Mouse (Mus musculus): ENCODE results near the gene Padi1. TPM values are rescaled to one million over a fixed set of nuclear protein-coding genes. Genes with fewer than 3 reads are reported as not detected.
A peak's percentile ranks its signal among the peaks of the same experiment; 100 is the strongest.

The Padi1 gene
- not detected for total RNA-seq (2021)

DNA sequence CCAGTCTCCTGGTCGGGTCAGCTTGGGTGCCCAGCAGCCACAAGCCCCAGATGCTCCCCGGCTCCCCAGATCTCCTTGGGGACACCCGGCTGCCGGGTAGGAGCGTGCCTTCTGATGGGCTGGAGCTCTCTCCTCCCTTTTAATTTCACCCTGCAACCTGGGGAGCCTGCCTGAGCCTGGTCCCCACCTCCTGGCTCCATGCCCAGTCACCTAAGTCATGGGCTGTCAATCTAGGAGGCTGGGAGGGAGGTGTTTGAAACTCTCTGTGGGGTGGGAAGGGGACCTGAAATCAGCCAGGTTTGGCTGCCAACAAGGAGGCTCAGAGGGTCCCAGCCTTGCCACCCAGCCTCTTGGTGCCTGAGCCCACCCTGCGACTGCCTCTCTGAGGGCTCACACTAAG is at the start of gene Padi1:
Padi1 (minus strand) TSS at position 113 of the 400 bp plus-strand sequence.
- DNase-seq: no peak

- DNase-seq: no peak
Measured at GRCm38 (mm10) chr4:140892163-140892530, 46.6 kb upstream of the Padi1 start.

GRCm38 (mm10) chr4:140891525-140892162 is 46.1 kb upstream of the Padi1 start:
- no peak for DNase-seq

DNA sequence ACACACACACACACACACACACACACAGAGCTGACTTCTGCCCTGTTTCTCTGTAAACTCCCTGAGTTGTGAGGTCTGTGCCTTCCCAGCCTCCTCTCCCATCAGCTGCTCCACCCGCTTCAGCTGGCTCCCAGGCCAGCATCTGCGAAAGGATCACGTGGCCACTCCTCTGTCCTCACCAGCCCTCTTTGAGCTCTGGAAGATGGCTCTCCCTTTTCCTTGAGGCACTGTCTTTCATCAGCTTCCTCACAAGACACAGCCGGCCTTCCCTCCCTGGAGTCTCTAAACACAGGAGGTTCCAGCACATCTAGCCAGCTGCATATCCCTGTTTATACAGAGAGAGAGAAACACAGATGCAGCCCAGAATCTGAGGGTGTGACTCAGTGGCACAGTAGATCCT is 38.3 kb upstream of the Padi1 start:
- no peak for DNase-seq

DNA sequence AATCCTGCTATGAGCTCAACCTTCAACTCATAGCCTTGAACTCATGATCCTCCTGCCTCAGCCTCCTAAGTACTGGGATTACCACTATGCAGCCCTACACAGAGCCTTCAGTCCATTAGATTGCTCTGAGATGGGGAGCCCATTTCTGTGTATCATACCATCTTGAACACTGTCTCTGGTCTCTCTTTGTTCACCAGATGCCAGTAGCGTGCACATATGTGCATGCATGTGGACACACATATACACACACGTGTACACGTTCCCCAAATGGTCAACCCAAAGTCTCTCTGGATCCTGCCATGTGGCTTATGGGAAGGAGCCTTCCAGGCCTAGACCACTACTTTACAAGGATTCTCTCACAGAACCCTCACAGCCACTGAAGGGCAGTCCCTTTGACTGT is 37.4 kb upstream of the Padi1 start:
- no peak for DNase-seq

DNA sequence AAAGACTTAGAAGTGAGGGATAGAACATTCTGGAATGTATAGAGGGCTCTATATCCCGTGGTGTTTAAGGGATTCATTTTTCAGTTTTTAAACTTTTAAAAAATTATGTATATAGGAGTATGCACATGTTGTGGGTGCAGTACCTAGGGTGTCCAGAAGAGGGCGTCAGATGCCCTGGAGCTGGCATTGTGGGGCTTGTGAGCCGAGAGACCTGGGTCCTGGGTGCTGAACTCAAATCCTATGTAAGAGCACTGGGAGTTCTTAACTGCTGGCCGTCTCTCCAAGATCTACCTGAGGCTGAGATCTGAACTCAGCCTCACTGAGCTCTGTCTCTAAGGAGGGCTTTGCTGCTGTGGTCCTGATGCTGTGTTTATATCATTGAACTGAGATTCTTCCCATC is 36.8 kb upstream of the Padi1 start:
- no peak for DNase-seq

DNA sequence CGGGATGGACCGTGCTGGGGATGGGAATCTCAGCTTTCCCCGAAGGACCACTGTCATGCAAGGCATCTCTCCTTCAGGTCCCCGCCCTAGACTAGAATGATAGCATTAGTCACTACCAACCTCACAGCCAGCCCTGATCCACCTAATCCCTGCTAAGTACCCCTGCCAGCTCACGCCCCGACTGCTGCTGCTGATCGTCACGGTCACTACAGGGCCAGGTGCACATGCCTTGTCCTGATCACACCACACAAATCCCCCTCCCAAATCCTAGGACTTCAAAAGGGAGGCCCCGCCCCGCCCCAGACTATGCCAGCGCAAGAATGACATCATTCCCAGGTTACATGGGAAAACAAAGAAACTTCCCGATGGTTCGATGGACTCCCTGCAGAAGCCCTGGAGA is 36.2 kb upstream of the Padi1 start:
- no peak for DNase-seq

GRCm38 (mm10) chr4:140881026-140881670 is 35.6 kb upstream of the Padi1 start:
- no peak for DNase-seq

DNA sequence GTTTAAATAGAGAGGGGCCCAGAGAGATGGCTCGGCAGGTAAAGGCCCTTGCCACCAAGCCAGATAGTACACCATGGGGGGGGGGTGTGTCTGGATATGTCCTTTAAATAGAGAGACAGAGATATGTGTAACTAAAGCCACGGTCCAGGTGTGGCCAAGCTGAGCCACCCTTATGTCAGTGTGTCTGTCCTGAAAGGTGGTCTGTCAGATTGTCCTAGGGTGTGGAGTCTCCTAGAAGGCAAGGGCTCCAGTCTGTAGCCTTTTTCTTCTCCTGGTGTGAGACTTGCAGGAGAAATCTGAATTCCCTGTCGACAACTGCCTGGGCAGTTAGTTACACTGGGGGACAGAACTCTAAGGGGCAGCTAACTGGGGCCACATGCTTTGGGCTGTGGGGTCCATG is 34.6 kb upstream of the Padi1 start:
- DNase-seq: no peak

DNA sequence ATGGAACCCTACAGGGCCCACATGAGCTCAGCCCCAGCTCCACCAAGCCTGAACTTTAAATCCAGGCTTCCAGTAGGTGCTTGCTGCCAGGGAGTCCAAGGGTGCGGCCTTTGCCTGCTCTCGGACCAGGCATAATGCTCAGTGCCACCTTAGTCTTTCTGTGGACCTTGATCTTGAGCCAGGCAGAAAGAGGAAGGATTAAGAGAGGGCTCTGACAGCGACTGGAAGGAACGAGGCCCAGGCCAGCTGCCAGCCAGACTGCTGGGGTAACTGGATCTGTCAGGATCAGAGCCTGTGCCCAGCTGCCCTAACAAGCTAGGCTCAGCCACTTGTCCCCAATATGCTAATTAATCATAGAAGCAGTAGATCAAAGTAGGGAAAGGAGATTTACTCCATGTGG is 34.2 kb upstream of the Padi1 start:
- DNase-seq: peak; percentile 17 to 25

DNA sequence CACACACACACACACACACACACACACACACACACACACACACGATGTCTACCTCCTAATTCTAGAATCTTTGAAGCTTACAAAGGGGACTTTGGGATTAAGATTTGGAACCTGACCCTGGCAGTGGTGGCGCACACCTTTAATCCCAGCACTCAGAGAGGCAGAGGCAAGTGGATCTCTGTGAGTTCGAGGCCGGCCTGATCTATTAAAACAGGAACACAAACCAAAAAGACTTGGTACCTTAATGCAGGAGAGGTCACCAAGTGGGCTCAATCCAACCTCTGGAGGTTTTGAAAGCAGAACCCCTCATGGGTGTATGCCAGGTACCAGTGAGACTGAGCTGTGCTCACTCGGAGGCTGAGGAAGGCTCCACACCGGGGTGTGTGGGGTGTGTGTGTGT is 33.5 kb upstream of the Padi1 start:
- no peak for DNase-seq

- no peak for DNase-seq
Measured at GRCm38 (mm10) chr4:140878655-140879054, 33.1 kb upstream of the Padi1 start.

DNA sequence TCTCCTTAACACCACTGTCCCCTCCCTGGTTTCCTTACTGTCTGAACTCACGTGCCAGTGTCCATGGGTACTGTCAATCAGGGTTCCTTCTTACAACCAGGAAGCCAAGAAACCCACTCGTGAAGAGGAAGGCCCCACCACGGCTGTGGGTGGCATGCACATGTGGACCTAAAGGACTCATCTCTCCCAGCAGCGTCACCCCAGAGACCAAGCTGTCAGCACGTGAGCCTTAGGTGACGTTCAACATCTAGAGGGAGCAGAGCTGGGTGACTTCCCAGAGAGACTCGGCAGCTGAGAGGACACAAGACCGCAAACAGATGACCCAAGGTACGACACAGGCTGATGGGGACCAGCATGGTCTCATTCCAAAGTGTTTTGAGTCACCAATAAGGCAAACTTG is 31.9 kb upstream of the Padi1 start:
- DNase-seq: no peak

- no peak for DNase-seq
Measured at GRCm38 (mm10) chr4:140876681-140877080, 31.1 kb upstream of the Padi1 start.

DNA sequence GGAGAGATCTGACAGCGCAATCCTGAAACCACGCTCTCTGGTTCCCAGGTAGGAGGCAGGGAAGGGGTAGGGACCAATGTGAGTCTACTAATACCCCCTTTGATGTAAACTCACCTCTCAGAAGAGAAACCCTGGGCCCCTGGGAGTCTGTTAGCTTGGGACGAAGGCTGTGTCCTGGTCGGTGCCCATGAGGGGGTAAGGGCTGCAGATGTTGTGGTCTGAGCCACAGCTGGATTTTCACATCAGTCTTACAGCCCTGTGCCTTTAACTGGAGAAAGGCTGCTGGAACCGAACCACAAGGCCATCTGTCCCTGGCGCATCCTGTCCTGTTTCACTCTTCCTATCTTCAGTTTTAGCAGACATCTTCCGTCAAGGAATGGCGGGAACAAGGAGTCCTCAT is 30.6 kb upstream of the Padi1 start:
- DNase-seq: no peak

DNA sequence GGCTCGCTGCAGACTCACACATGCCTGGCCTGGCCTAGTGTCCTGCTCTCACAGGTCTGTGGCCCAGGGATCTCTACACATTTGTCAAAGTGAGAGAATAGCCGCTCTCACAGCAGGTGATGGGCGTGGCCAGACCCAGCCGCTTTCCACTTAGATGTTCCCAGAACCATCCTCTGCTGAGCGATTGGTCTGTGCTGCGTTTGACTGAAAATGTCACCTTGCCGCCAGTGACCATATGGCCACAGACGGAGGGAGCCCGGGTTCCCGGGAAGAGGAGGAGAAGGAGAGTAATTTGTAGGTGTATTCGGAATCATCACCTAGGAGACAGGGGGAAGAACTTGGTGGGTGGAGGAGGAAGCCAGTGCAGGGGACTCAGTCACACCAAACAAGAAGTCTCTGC is 27.4 kb upstream of the Padi1 start:
- DNase-seq: no peak

DNA sequence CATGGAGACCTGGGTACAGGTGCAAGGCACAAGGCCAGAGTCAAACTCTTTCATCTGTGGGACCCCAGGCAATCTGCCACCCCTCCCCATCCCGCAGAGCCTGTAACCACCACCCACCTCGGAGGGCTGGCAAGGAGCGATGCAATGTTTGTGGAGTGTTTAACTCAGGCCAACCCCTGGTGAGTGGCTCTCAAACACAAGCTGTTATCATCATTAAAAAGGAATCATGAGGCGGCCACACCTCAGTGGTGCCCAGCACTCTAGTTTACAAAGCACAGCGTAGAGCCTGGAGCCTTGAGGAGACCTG is 27.1 kb upstream of the Padi1 start:
- no peak for DNase-seq

GRCm38 (mm10) chr4:140871851-140872685 is 26.5 kb upstream of the Padi1 start:
- DNase-seq: no peak

GRCm38 (mm10) chr4:140871376-140871775 is 25.8 kb upstream of the Padi1 start:
- DNase-seq: no peak

- no peak for DNase-seq
Measured at GRCm38 (mm10) chr4:140870876-140871275, 25.3 kb upstream of the Padi1 start.

- no peak for DNase-seq
Measured at GRCm38 (mm10) chr4:140869945-140870344, 24.4 kb upstream of the Padi1 start.

DNA sequence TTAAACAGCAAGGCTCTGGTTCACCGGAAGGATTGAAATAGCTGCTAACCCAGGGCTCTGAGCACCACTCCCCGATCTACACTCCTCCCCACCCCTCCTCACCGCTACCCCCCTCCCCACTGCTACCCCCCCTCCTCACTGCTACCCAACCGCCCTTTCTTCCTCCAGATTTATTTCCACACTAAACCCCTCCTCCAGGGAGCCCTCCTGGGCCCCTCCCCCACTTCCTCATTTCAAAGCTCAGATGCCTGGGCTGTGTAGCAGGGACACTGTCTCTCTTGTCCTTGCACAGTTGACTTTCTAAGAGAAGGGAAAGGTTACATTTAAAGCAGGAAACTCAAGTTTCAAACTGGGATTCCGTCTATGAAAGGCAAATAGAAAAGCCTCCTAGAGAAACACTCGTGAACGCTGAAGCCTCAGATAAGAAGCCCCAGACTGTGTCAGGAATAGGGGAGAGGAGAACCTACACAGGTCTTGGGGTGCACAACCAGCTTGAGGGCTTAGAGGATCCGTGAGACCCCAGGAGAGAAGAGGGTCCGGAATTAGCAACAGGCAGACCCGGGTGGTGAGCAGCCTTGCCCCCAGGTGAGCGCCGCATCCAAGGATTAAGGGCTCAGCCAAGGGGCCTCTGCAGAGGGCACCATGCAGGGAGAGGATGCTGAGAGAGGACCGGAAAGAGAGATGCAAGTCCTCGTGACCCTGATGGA is 23.1 kb upstream of the Padi1 start:
- no peak for DNase-seq

DNA sequence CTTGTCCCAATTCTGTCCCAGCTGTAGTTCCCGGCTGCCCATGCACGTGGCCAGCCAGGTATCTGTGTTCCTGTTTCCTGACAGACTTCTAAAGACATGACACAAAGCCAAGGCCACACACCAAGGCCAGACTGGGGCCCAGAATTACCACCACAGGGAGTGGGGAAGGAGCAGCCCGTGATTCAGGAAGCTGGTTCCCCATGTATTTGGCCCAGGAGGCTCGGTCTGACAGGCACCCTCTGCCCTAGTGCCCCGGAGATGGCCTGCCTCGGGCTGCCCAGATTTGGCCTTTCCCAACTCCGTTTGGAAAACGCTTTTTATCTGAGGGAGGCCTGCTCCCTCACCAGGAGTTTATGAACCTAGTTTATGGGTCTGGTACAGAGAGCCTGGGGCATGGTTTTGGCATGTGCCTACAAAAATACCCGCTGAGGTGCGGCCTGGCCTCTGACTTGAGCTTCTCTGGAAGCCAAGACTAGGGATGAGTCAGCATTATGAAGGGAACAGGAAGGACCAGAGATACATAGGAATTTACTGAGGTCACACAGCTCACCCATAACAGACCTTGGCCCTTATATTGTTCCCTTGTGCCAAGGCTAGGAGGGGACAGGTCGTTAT is 16.6 kb upstream of the Padi1 start:
- no peak for DNase-seq

Data from layer of hippocampus, postnatal 36 days (tissue).